ENCODE assay signal across 8 mouse cellular contexts in genomic region chr11:119078691-119079444, GRCm38 (mm10). TPM values are rescaled to one million over a fixed set of nuclear protein-coding genes. Genes with fewer than 3 reads are reported as not detected.
DNase-seq lines count a peak whose midpoint lies in the region; ATAC-seq and TF ChIP-seq lines count a peak whose summit lies in the region.

No protein-coding gene starts in this region.

- peak; percentile 63 for ATAC-seq in heart, embryonic 16.5 days (replicated peaks; ENCODE audit: extremely low read depth, insufficient read depth, low FRiP score)
- peak; percentile 73 for ATAC-seq in lung, embryonic 14.5 days (ENCODE audit: insufficient read depth)
- ATAC-seq in inflammation-experienced regulatory T-cells, adult 6 months, result no peak

- H3K9ac ChIP-seq in heart, embryonic 16.5 days (ENCODE audit: low read length), result peak overlapping the region; percentile 58
- H3K9ac ChIP-seq in lung, embryonic 14.5 days, result peak overlapping the region; percentile 38

- peak overlapping the region; percentile 29 for H3K4me3 ChIP-seq in heart, embryonic 16.5 days (ENCODE audit: low read length)
- H3K4me3 ChIP-seq in lung, embryonic 14.5 days (ENCODE audit: low read depth, low read length), result peak overlapping the region; percentile 15

- 6% methylated on average over 26 of the region's 27 CpGs for WGBS in heart, embryonic 16.5 days
- WGBS in lung, embryonic 14.5 days, result 5% methylated on average over 23 of the region's 27 CpGs

- H3K36me3 ChIP-seq in heart, embryonic 16.5 days (ENCODE audit: control insufficient read depth, insufficient read depth), result peaks cover 19% of the 10 kb centered on the region
- H3K36me3 ChIP-seq in lung, embryonic 14.5 days (ENCODE audit: insufficient read depth), result peaks cover 35% of the 10 kb centered on the region

- peaks cover 40% of the 10 kb centered on the region for H3K4me1 ChIP-seq in heart, embryonic 16.5 days (ENCODE audit: control insufficient read depth, insufficient read depth, low read length)
- peaks cover 39% of the 10 kb centered on the region for H3K4me1 ChIP-seq in lung, embryonic 14.5 days (ENCODE audit: insufficient read depth)

- no peaks in the 10 kb centered on the region for H3K9me3 ChIP-seq in heart, embryonic 16.5 days (replicated peaks; ENCODE audit: control insufficient read depth, low read length)
- H3K9me3 ChIP-seq in lung, embryonic 14.5 days (ENCODE audit: low read depth, low read length), result no peaks in the 10 kb centered on the region

- DNase-seq in heart, adult 11 months, result peak; percentile 96
- DNase-seq in heart, adult 8-10 months (ENCODE audit: low spot score), result no peak
- DNase-seq in cerebellum, postnatal 36 days, result peak; percentile 63 to 67
- peak; percentile 78 for DNase-seq in kidney, postnatal 10 days
- DNase-seq in lung, embryonic 14.5 days, result peak; percentile 81
- peak; percentile 86 to 87 for DNase-seq in right cerebral cortex, postnatal 10 days (ENCODE audit: low spot score in 2 of 2)

- TF ChIP-seq CTCF in lung, embryonic 14.5 days (IDR thresholded peaks at IDR 0.05; ENCODE audit: low read depth), result no peak

- peak overlapping the region; percentile 53 for H3K27ac ChIP-seq in heart, embryonic 16.5 days (ENCODE audit: low read length)
- peak overlapping the region; percentile 84 for H3K27ac ChIP-seq in lung, embryonic 14.5 days (ENCODE audit: low read depth)

- no peaks in the 10 kb centered on the region for H3K27me3 ChIP-seq in heart, embryonic 16.5 days (ENCODE audit: control insufficient read depth, insufficient read depth, low read length)
- H3K27me3 ChIP-seq in lung, embryonic 14.5 days (ENCODE audit: insufficient read depth, low read length), result peaks cover 8% of the 10 kb centered on the region; the same call in 1 of the 2 replicates

- H3K4me2 ChIP-seq in heart, embryonic 16.5 days (ENCODE audit: low read depth, low read length), result peak overlapping the region; percentile 59
- peak overlapping the region; percentile 56 for H3K4me2 ChIP-seq in lung, embryonic 14.5 days

RNA-seq across cellular contexts. Expression of gene Cbx4, which starts 7.2 kb away (rescaled TPM):
- 10 to 100 TPM in 1 of 4 experiments, 1 to 10 TPM in 3; 5.2 to 12.8 (median 8.4) TPM for total RNA-seq in heart, adult 8-10 months (2022)
- 11.5 and 12.6 TPM in 2 replicates for polyA plus RNA-seq in heart, embryonic 16.5 days (2015; fragmentation: Nextera tagmentation; extraction: Ambion mirVana)
- 13.1 and 13.8 TPM in 2 replicates for polyA plus RNA-seq in lung, embryonic 14.5 days (2014; fragmentation: Nextera tagmentation; extraction: Ambion mirVana)
- polyA plus RNA-seq in inflammation-experienced regulatory T-cells, adult 6 months (2017; shearing (Covaris generic)), result 1 to 10 TPM; 2.0 to 3.6 (median 2.3) TPM

RNA-seq across cellular contexts. Expression of gene Cbx8, which starts 38.1 kb away (rescaled TPM):
- total RNA-seq in heart, adult 8-10 months (2022), result 1 to 10 TPM; 3.6 to 4.9 (median 4.6) TPM
- 7.0 and 7.5 TPM in 2 replicates for polyA plus RNA-seq in heart, embryonic 16.5 days (2015; fragmentation: Nextera tagmentation; extraction: Ambion mirVana)
- polyA plus RNA-seq in lung, embryonic 14.5 days (2014; fragmentation: Nextera tagmentation; extraction: Ambion mirVana), result 8.5 and 8.8 TPM in 2 replicates
- 1 to 10 TPM; 6.5 to 7.6 (median 7.5) TPM for polyA plus RNA-seq in inflammation-experienced regulatory T-cells, adult 6 months (2017; shearing (Covaris generic))

RNA-seq across cellular contexts. Expression of gene Cbx2, which starts 56.1 kb away (rescaled TPM):
- total RNA-seq in heart, adult 8-10 months (2022), result 1 to 10 TPM; 2.0 to 3.9 (median 2.9) TPM
- polyA plus RNA-seq in heart, embryonic 16.5 days (2015; fragmentation: Nextera tagmentation; extraction: Ambion mirVana), result 15.0 and 15.3 TPM in 2 replicates
- polyA plus RNA-seq in lung, embryonic 14.5 days (2014; fragmentation: Nextera tagmentation; extraction: Ambion mirVana), result 35.6 and 43.4 TPM in 2 replicates
- 1 to 10 TPM in 2 of 3 experiments, under 1 TPM in 1; 0.83 to 1.6 (median 1.0) TPM for polyA plus RNA-seq in inflammation-experienced regulatory T-cells, adult 6 months (2017; shearing (Covaris generic))
